8 mouse cellular contexts compared by ENCODE assay signal in the genomic region with DNA sequence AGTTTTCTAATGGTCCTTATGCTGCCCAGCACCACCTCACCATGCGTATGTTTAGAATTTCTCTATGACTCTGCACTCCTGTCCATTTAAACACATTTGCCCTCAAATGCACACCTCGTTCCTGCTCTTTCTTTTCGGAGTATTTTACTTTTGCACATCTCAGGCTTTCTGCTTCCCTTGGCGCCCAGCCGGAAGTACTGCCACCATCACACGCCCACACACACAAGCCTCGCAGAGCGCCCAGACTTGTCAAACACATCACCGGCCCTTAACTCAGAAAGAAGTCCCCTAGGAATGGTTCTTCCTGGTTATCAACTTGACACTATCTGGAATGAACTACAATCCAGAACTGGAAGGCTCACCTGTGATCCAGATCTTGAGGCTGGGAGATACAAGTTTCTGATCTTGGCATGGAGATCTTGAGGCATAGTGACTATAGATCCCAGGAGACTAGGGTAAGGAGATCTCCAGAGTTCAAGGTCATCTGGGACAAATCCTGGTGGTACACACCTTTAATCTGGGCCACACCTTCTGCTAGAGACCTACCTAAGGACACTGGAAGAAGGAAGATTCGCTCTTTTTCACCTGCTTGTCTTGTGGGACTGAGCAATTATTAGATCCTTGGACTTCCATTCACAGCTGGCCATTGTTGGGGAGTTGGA. TPM values are rescaled to one million over a fixed set of nuclear protein-coding genes. Genes with fewer than 3 reads are reported as not detected.
A peak's percentile ranks its signal among the peaks of the same experiment; 100 is the strongest.
DNase-seq lines count a peak whose midpoint lies in the region; ATAC-seq and TF ChIP-seq lines count a peak whose summit lies in the region.

No protein-coding gene starts in this region.

- peak overlapping the region; percentile 55 for H3K4me2 ChIP-seq in embryonic facial prominence, embryonic 14.5 days (ENCODE audit: low read depth, low read length)
- peak overlapping the region; percentile 74 for H3K4me2 ChIP-seq in intestine, postnatal 0 days (replicated peaks; ENCODE audit: low read depth)
- H3K4me2 ChIP-seq in neural tube, embryonic 13.5 days, result peak overlapping the region; percentile 60

- no peaks in the 10 kb centered on the region for H3K36me3 ChIP-seq in ES-E14 (ENCODE audit: control insufficient read depth, insufficient read depth, low read length, poor library complexity, severe bottlenecking)
- H3K36me3 ChIP-seq in embryonic facial prominence, embryonic 14.5 days (ENCODE audit: control insufficient read depth, insufficient read depth, low read length), result no peaks in the 10 kb centered on the region
- no peaks in the 10 kb centered on the region for H3K36me3 ChIP-seq in intestine, postnatal 0 days (ENCODE audit: control insufficient read depth, insufficient read depth)
- H3K36me3 ChIP-seq in neural tube, embryonic 13.5 days, result no peaks in the 10 kb centered on the region

- no peak overlapping the region; the same call in 1 of the 2 replicates for H3K27ac ChIP-seq in ES-E14 (ENCODE audit: insufficient read depth, low read depth, low read length, poor library complexity, severe bottlenecking)
- no peak overlapping the region for H3K27ac ChIP-seq in embryonic facial prominence, embryonic 14.5 days (replicated peaks; ENCODE audit: low read depth, low read length)
- H3K27ac ChIP-seq in intestine, postnatal 0 days (ENCODE audit: low read depth, low read length), result 0 out of 2 replicates have a peak overlapping the region, but pooled peaks have one; percentile 35
- no peak overlapping the region for H3K27ac ChIP-seq in neural tube, embryonic 13.5 days (replicated peaks)

- H3K27me3 ChIP-seq in embryonic facial prominence, embryonic 14.5 days (replicated peaks; ENCODE audit: control insufficient read depth, insufficient read depth, low read length), result no peaks in the 10 kb centered on the region
- no peaks in the 10 kb centered on the region for H3K27me3 ChIP-seq in intestine, postnatal 0 days (replicated peaks; ENCODE audit: control insufficient read depth, insufficient read depth, low read length)
- H3K27me3 ChIP-seq in neural tube, embryonic 13.5 days, result no peaks in the 10 kb centered on the region

- WGBS in embryonic facial prominence, embryonic 14.5 days, result 12% methylated on average over 10 of the region's 10 CpGs
- 9% methylated on average over 10 of the region's 10 CpGs for WGBS in intestine, postnatal 0 days
- WGBS in neural tube, embryonic 13.5 days, result 11% methylated on average over 10 of the region's 10 CpGs

- DNase-seq in layer of hippocampus, adult 11-12 months (ENCODE audit: low spot score), result peak; percentile 47
- DNase-seq in layer of hippocampus, adult 8-10 months (ENCODE audit: low spot score in 2 of 2), result no peak
- DNase-seq in ES-E14 (ENCODE audit: low read depth, low spot score), result peak; percentile 60
- peak; percentile 53 for DNase-seq in embryonic facial prominence, embryonic 14.5 days (ENCODE audit: low spot score)
- DNase-seq in adrenal gland, adult (ENCODE audit: inconsistent age in 2 of 2, low spot score in 1 of 2), result no peak
- DNase-seq in Muller cell, postnatal 12 days (ENCODE audit: inconsistent ontology term), result no peak

- peak; percentile 2; the same call in 1 of the 2 replicates for ATAC-seq in embryonic facial prominence, embryonic 14.5 days (ENCODE audit: low read depth)
- peak; percentile 17; the same call in 1 of the 2 replicates for ATAC-seq in intestine, postnatal 0 days
- no peak for ATAC-seq in neural tube, embryonic 13.5 days (ENCODE audit: low read depth)

- no peaks in the 10 kb centered on the region for H3K9me3 ChIP-seq in ES-E14 (ENCODE audit: control insufficient read depth, insufficient read depth, low read depth, low read length)
- H3K9me3 ChIP-seq in embryonic facial prominence, embryonic 14.5 days (ENCODE audit: control insufficient read depth, low read length), result no peaks in the 10 kb centered on the region
- H3K9me3 ChIP-seq in intestine, postnatal 0 days (ENCODE audit: control insufficient read depth), result no peaks in the 10 kb centered on the region
- H3K9me3 ChIP-seq in neural tube, embryonic 13.5 days, result no peaks in the 10 kb centered on the region

- H3K4me1 ChIP-seq in ES-E14 (ENCODE audit: control insufficient read depth in 2 of 2, insufficient read depth in 2 of 2, low read length in 2 of 2, poor library complexity in 1 of 2), result no peaks in the 10 kb centered on the region
- H3K4me1 ChIP-seq in embryonic facial prominence, embryonic 14.5 days (ENCODE audit: control insufficient read depth, insufficient read depth, low read length), result peaks cover 7% of the 10 kb centered on the region; the same call in 1 of the 2 replicates
- H3K4me1 ChIP-seq in intestine, postnatal 0 days (replicated peaks; ENCODE audit: control insufficient read depth, insufficient read depth, low read length), result no peaks in the 10 kb centered on the region
- peaks cover 7% of the 10 kb centered on the region for H3K4me1 ChIP-seq in neural tube, embryonic 13.5 days (replicated peaks)

- in situ Hi-C loops in ES-E14 (cut with MboI; ENCODE audit: low sequenced_read_pairs in 2 of 2, unreplicated experiment in 2 of 2), result no loop called here

- TF ChIP-seq CTCF in intestine, postnatal 0 days (IDR thresholded peaks at IDR 0.05; ENCODE audit: low read depth), result no peak

- H3K4me3 ChIP-seq in ES-E14 (ENCODE audit: insufficient read depth in 1 of 2, low read depth in 1 of 2, low read length in 2 of 2, poor library complexity in 1 of 2, severe bottlenecking in 1 of 2), result peak overlapping the region; percentile 48 to 55; a peak in 3 of 4 replicates
- peak overlapping the region; percentile 65 for H3K4me3 ChIP-seq in embryonic facial prominence, embryonic 14.5 days (ENCODE audit: low read depth, low read length)
- peak overlapping the region; percentile 65 for H3K4me3 ChIP-seq in intestine, postnatal 0 days (ENCODE audit: low read depth, low read length)
- peak overlapping the region; percentile 64 for H3K4me3 ChIP-seq in neural tube, embryonic 13.5 days

- peak overlapping the region; percentile 53; the same call in 1 of the 2 replicates for H3K9ac ChIP-seq in ES-E14 (ENCODE audit: insufficient read depth, low read depth, low read length, poor library complexity, severe bottlenecking)
- no peak overlapping the region for H3K9ac ChIP-seq in embryonic facial prominence, embryonic 14.5 days (ENCODE audit: low read depth, low read length)
- no peak overlapping the region for H3K9ac ChIP-seq in intestine, postnatal 0 days (ENCODE audit: low read depth, low read length)
- peak overlapping the region; percentile 18; the same call in 1 of the 2 replicates for H3K9ac ChIP-seq in neural tube, embryonic 13.5 days

TF ChIP-seq in ES-E14, 5 proteins besides CTCF, POLR2A, EP300 and RAD21:
- TF ChIP-seq HCFC1 (IDR thresholded peaks at IDR 0.05; ENCODE audit: borderline replicate concordance, insufficient read depth, low read length) (0 out of 2 replicates have a peak, but pooled peaks have one; percentile 9), CHD2 (IDR thresholded peaks at IDR 0.05; ENCODE audit: low read depth, low read length) (no peak)

RNA-seq across cellular contexts. Expression of a gene that starts 10.4 kb away (rescaled TPM):
- total RNA-seq in layer of hippocampus, adult 8-10 months (2022), result 1 to 10 TPM in 2 of 4 experiments, under 1 TPM in 2; 0.43 to 3.1 (median 1.3) TPM
- not detected in 2 replicates for total RNA-seq in ES-E14 (2012; rRNA removed)
- 4.4 and 12.3 TPM in 2 replicates for polyA plus RNA-seq in embryonic facial prominence, embryonic 14.5 days (2014; fragmentation: Nextera tagmentation; extraction: Ambion mirVana)
- polyA plus RNA-seq in intestine, postnatal 0 days (2015; fragmentation: Nextera tagmentation; extraction: Ambion mirVana), result 1.9 and 2.9 TPM in 2 replicates
- polyA plus RNA-seq in neural tube, embryonic 13.5 days (2015; fragmentation: Nextera tagmentation; extraction: Ambion mirVana), result 2.8 and 2.9 TPM in 2 replicates

RNA-seq across cellular contexts. Expression of a gene that starts 38.6 kb away (rescaled TPM):
- total RNA-seq in layer of hippocampus, adult 8-10 months (2022), result 10 to 100 TPM; 10.6 to 67.7 (median 34.1) TPM
- total RNA-seq in ES-E14 (2012; rRNA removed), result 0.32 and 0.40 TPM in 2 replicates
- 20.5 and 25.0 TPM in 2 replicates for polyA plus RNA-seq in embryonic facial prominence, embryonic 14.5 days (2014; fragmentation: Nextera tagmentation; extraction: Ambion mirVana)
- 13.9 and 15.8 TPM in 2 replicates for polyA plus RNA-seq in intestine, postnatal 0 days (2015; fragmentation: Nextera tagmentation; extraction: Ambion mirVana)
- polyA plus RNA-seq in neural tube, embryonic 13.5 days (2015; fragmentation: Nextera tagmentation; extraction: Ambion mirVana), result 9.0 and 10.9 TPM in 2 replicates

RNA-seq across cellular contexts. Expression of a gene that starts 47.1 kb away (rescaled TPM):
- total RNA-seq in layer of hippocampus, adult 8-10 months (2022), result 100 to 1,000 TPM; 201 to 206 (median 203) TPM
- total RNA-seq in ES-E14 (2012; rRNA removed), result 55.0 and 57.9 TPM in 2 replicates
- 276 and 291 TPM in 2 replicates for polyA plus RNA-seq in embryonic facial prominence, embryonic 14.5 days (2014; fragmentation: Nextera tagmentation; extraction: Ambion mirVana)
- 439 and 453 TPM in 2 replicates for polyA plus RNA-seq in intestine, postnatal 0 days (2015; fragmentation: Nextera tagmentation; extraction: Ambion mirVana)
- 278 and 279 TPM in 2 replicates for polyA plus RNA-seq in neural tube, embryonic 13.5 days (2015; fragmentation: Nextera tagmentation; extraction: Ambion mirVana)

RNA-seq across cellular contexts. Expression of a gene that starts 47.2 kb away (rescaled TPM):
- total RNA-seq in layer of hippocampus, adult 8-10 months (2022), result not detected
- 0.36 TPM in 1 of 2 replicates, not detected in the other for total RNA-seq in ES-E14 (2012; rRNA removed)
- polyA plus RNA-seq in embryonic facial prominence, embryonic 14.5 days (2014; fragmentation: Nextera tagmentation; extraction: Ambion mirVana), result 9.6 and 11.2 TPM in 2 replicates
- 0.80 and 1.1 TPM in 2 replicates for polyA plus RNA-seq in intestine, postnatal 0 days (2015; fragmentation: Nextera tagmentation; extraction: Ambion mirVana)
- 20.7 and 25.7 TPM in 2 replicates for polyA plus RNA-seq in neural tube, embryonic 13.5 days (2015; fragmentation: Nextera tagmentation; extraction: Ambion mirVana)

Comparison
In these comparisons a context has a peak if more than half of its experiments do, and no peak if none do; other contexts are left out.
1. DNase-seq: peak in layer of hippocampus, adult 11-12 months (single experiment), ES-E14 (single experiment) and embryonic facial prominence, embryonic 14.5 days (single experiment); none in layer of hippocampus, adult 8-10 months (0 of 2), adrenal gland, adult (0 of 2) and Muller cell, postnatal 12 days (single experiment).
2. H3K9ac ChIP-seq: peak in ES-E14 (single experiment) and neural tube, embryonic 13.5 days (single experiment); none in embryonic facial prominence, embryonic 14.5 days (single experiment) and intestine, postnatal 0 days (single experiment).
3. Peak in every context shown above with its lines, with median percentiles within 50 percentile points of each other: H3K4me3 ChIP-seq and H3K4me2 ChIP-seq.